Mouse (Mus musculus) left cerebral cortex, postnatal 25 days (tissue): Measurements from ENCODE around the gene Prrg2. TPM values are rescaled to one million over a fixed set of nuclear protein-coding genes. Genes with fewer than 3 reads are reported as not detected.

Source experiments
- DNase-seq, 2 experiments: peaks; one replicate each; pipeline ENCODE4 v3.0.0; 2022; ENCODE audit warnings: low spot score in 2 of 2, mixed read lengths in 1 of 2
- intact Hi-C: fragments of 180-260 bp; cut with DNase I; formaldehyde crosslinking; loops from one replicate; pipeline ENCODE4 v1.15.1; 2025
- total RNA-seq, 2 experiments: library from RNA; stranded (reverse); gene quantifications; 2 replicates each; pipeline ENCODE4 v1.2.3; 2021

Gene Prrg2
- total RNA-seq, 2 experiments from 2014 or later, result 7.3 to 7.6 TPM

GRCm38 (mm10) chr7:45067190-45067999 is 4.9 kb upstream of the Prrg2 start:
- DNase-seq, result no peak
- intact Hi-C loops, result no loop called here

DNA sequence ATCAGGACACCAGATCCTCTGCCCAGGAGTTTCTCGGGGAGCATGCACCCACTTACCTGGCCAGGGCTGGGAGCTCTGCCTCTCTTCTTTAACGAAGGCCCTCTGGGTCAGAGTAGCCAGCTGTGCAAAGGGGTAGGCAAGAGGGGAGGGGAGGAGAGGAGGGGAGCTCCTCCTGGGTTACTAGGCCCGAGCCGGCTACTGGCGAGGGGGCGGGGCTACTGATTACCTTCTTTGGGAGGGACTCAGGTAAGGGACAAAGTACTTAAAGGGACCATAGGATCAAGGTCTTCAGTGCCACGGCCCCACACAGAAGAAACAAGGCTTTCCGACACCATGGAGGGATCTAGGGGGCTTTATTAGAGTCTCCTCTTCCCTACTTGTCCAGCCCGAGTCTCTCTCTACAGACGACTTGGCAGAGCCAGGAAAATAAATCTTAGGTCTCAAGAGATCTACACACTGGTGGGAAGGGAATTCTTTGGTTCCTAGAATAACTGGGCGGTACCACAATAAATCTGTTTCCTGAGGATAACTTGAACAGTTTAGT is 873 bp downstream of the Prrg2 start:
- DNase-seq, result no peak
- intact Hi-C loops, result no loop called here

DNA sequence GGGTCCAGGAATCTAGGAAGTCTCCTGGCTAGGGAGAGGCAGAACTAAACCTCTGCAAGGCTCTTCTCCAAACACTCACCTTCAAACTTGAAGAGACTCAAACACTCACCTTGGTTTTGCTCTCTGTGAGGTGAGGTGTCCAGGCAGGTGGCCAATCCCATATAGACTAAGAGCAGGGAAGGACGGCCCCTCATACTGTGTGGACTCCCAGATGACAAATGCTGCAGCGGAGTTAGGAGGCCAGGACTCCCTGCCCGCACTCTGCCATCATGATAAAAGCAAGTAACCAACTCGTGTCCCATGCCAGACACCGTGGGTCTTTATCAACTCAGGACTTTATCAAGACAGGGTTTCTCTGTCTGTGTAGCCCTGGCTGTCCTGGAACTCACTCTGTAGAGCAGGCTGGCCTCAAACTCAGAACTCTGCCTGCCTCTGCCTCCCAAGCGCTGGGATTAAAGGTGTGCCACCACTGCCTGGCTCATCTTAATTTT is 1.8 kb downstream of the Prrg2 start:
- DNase-seq, result no peak
- intact Hi-C loops, result no loop called here

- intact Hi-C loops, result no loop called here
- peak in 1 of 2 experiments; percentile 44 for DNase-seq
These were observed 3.6 kb downstream of the Prrg2 start for GRCm38 (mm10) chr7:45058607-45059571.

DNA sequence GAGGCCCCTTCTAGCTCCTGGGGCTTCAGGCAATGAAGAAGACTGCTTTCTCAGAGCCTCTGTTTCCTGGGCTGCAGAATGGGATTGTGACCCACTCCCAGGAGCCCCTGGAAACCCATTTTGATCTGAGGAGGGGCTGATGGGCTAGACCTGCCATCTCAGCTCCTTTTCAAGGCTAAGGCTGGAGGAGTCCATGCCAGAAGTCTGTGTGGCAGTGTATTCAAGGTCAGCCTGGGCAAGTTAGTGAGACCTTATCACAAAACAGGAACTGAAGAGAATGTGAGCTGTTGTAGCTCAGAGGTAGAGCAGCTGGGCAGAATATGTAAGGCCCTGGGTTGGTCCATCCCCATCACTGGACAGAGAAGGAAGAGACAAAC is 5.5 kb downstream of the Prrg2 start:
- no peak for DNase-seq
- intact Hi-C loops, result no loop called here

GRCm38 (mm10) chr7:45056329-45056971 is 6.0 kb downstream of the Prrg2 start:
- intact Hi-C loops, result no loop called here
- no peak for DNase-seq

DNA sequence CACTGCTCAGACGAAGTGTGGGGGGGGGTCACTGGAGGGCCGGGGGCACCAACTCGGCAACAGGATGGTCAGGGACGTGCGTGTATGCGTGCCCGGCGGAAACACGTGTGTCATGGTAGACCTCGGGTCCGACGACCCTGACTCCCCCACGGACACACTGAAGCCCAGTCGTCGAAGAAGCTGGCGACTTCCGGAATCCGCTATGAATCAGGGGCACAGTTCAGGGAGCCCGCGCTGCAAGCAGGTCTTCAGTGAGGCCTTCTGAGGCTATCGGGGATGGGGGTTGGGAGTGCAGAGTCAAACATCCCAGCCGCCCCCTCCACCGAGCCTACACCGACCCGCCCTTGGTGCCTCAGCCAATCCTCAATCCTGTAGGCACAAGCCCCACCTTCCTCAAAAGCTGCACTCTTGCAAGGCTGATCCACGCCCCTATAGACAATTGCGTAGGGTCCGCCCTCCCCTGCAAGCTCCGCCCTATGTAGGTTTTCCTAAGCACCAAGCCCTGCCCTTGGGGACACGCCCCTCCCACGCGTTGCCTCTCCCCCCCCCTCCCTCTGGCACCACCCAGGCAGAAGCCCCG is 8.5 kb downstream of the Prrg2 start:
- peak; percentile 88 to 98 for DNase-seq
- intact Hi-C loops, result loop anchor here (1.0 kb wide), 1 partner anchor 37 kb away; the partner anchor contains the start of gene Rras

GRCm38 (mm10) chr7:45053117-45053930 is 9.2 kb downstream of the Prrg2 start:
- peak; percentile 69 to 73 for DNase-seq
- intact Hi-C loops, result loop anchor here (1.0 kb wide), 1 partner anchor 36 kb away; the partner anchor contains the start of gene Rras

DNA sequence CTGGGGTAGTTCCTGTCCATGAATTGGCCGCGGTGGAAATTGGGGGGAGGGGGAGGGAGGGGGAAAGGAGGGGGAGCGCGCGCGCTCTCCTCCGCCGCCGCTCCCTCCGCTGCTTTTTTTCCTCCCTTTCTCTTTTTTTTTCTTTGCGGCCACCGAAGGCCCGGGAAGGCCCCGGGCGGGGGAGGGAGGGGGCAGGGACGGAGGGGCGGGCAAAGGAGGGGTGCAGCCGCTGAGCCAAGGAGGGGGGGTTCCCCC is 9.7 kb downstream of the Prrg2 start, which contains the start of gene Prr12:
Gene Prr12 (minus strand): TSS at position 20 of the 255 bp plus-strand sequence.
- intact Hi-C loops, result loop anchor here (1.0 kb wide), 1 partner anchor 35 kb away; the partner anchor contains the start of gene Rras

GRCm38 (mm10) chr7:45052181-45052861 is 10.2 kb downstream of the Prrg2 start:
- intact Hi-C loops, result no loop called here
- peak; percentile 50 to 67 for DNase-seq

More for the DNA sequence above, 9.7 kb downstream of the Prrg2 start, which contains the start of gene Prr12:
- no peak for DNase-seq

GRCm38 (mm10) chr7:45051601-45051974 is 10.9 kb downstream of the Prrg2 start:
- no peak for DNase-seq
- intact Hi-C loops, result no loop called here

GRCm38 (mm10) chr7:45050945-45051600 is 11.4 kb downstream of the Prrg2 start:
- intact Hi-C loops, result no loop called here
- DNase-seq, result peak; percentile 57 to 80

DNA sequence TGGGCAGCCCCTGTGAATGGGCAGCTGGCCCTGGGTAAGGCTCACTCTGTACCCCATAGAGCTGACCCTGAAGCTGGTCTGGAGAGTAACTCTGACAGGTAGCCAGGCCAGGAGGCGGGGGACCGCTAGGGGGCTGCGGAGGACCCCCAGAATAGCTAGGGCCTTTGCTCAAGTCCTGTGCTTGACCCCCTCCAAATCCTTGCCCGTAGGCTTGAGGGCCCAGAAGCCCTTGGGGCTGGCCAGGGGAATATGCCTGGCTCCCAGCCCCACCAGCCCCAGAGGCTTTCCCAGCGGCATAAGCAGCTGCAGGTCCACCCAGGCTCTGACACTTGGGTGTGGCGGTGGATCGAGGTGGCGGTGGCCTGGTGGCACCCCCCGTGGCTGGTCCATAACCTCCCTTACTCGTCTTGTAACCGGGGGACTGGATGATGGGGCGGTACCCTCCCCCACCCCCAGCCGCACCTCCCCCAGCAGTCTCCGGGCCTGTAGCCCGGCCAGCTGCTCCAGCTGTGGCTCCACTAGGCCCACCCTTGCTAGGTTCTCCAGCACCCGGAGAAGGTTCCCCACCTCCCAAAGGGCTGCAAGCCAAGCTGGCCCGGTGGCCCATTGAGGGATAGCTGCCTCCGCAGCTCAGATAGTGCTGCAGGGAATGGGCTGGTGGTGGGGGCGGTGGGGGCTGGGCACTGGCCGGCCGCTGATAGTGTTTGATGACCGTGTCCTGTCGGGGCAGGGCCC is 13.4 kb downstream of the Prrg2 start:
- DNase-seq, result no peak
- intact Hi-C loops, result no loop called here

DNA sequence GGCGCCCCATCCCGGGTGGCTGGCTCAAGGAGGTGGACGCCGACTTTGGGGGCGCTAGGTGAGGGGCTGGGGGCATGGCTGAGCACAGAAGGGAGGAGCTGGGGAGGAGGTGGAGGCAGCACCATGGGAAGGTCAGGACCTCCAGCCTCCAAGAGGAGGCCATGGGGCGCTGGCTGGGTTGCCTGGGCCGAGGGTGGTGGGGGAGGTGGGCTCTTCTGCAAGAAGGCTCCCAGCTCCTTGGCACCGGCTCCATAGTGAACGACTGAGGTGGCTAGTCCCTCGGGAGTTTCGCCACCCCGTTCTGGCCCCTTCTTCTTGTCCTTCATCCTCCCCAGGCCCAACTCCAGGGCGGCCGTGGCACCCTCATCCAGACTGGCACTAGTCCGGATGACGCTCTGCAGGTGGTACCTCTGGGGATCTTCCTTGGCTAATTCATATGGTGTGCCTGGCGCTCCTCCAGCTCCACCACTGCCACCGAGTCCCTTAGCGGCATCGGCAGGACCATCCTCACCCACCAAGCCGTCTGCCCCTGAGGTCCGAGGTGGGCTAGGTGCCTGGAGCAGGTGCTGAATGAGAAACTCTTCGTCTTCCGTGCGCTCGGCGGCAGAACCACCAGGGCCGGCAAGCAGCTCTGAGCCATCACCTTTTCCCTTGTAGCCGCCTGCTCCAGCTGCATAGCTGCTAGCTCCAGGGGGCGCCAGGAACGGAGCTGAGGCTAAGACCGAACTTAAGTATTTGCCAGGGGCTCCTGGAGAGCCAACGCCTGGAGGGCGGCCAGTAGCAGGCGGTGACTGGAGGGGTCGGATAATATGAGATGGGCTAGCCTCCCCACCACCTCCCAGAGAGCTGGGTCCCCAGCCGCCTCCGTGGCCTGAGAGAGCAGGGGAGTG is 14.2 kb downstream of the Prrg2 start:
- no peak for DNase-seq
- intact Hi-C loops, result no loop called here

DNA sequence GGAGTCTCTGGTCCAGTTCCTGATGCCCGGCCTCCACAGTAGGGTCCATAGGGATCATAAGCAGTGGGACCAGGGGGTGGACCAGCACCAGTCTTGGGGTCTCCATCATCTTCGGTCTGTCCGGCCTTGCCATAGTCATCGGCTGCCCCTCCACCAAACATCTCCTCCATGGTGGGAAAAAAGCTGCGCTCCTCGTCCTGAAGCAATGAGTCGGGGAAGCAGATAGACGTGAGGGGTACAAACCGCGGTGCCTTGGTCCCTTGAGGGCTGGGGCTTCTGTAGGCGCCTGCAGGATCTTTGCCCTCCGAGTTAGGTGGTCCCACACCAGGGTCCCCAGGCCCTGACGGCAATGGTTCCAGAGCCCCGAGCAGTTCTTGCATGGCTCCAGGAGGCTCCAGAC is 15.0 kb downstream of the Prrg2 start:
- intact Hi-C loops, result no loop called here
- no peak for DNase-seq

GRCm38 (mm10) chr7:45046853-45047350 is 15.6 kb downstream of the Prrg2 start:
- intact Hi-C loops, result no loop called here
- no peak for DNase-seq
